Mouse (Mus musculus) hindbrain, embryonic 12.5 days (tissue): ENCODE data around the gene Zfp712. TPM values are rescaled to one million over a fixed set of nuclear protein-coding genes. Genes with fewer than 3 reads are reported as not detected.

Experiments
- ATAC-seq: fragments of 200-750 bp; cut with Nextera tagmentation; 2 replicates; pipeline ENCODE4 v1.8.0; 2017; ENCODE audit warnings: moderate TSS enrichment; ENCODE audit not compliant: low FRiP score
- H3K27ac ChIP-seq: fragments of 300-500 bp; sonication (generic); 2 replicates; pipeline ENCODE4 v1.5.1; 2016; ENCODE audit warnings: mild to moderate bottlenecking
- H3K27me3 ChIP-seq: fragments of 300-500 bp; sonication (generic); 2 replicates; pipeline ENCODE4 v1.6.1; 2016; ENCODE audit warnings: mild to moderate bottlenecking
- H3K36me3 ChIP-seq: fragments of 300-500 bp; sonication (generic); 2 replicates; pipeline ENCODE4 v1.6.1; 2016; ENCODE audit warnings: mild to moderate bottlenecking
- H3K4me1 ChIP-seq: fragments of 300-500 bp; sonication (generic); 2 replicates; pipeline ENCODE4 v1.6.1; 2016
- H3K4me2 ChIP-seq: fragments of 300-500 bp; sonication (generic); replicated peaks from 2 replicates; pipeline ENCODE4 v1.6.1; 2016; ENCODE audit warnings: mild to moderate bottlenecking
- H3K4me3 ChIP-seq: fragments of 300-500 bp; sonication (generic); 2 replicates; pipeline ENCODE4 v1.5.1; 2016; ENCODE audit warnings: mild to moderate bottlenecking
- H3K9ac ChIP-seq: fragments of 300-500 bp; sonication (generic); 2 replicates; pipeline ENCODE4 v1.6.1; 2016; ENCODE audit warnings: mild to moderate bottlenecking, moderate library complexity
- H3K9me3 ChIP-seq: fragments of 300-500 bp; sonication (generic); replicated peaks from 2 replicates; pipeline ENCODE4 v1.6.1; 2016; ENCODE audit warnings: mild to moderate bottlenecking
- WGBS: fragments of 180-500 bp; shearing (Covaris S2); methylation state at CpG from one replicate; pipeline ENCODE4 v1.1.7; 2016; 5-methylcytosine and 5-hydroxymethylcytosine counted together
- polyA plus RNA-seq: library from polyadenylated mRNA; unstranded; fragments of >200 nt; fragmentation: Nextera tagmentation; extraction: Ambion mirVana; gene quantifications from 2 replicates; pipeline ENCODE4 v1.2.1, GENCODE M21; 2016

Zfp712 gene
- polyA plus RNA-seq, 1 experiment from 2014 or later, result 6.2 TPM

GRCm38 (mm10) chr13:67060161-67060785 lies 697 bp downstream of the Zfp712 start:
- Histone ChIP-seq H3K4me3 (peak overlapping the region; percentile 71), H3K27ac (peak overlapping the region; percentile 82; the same call in 1 of the 2 replicates), H3K9ac (peak overlapping the region; percentile 76), H3K36me3 (no peaks in the 10 kb centered on the region), H3K9me3 (no peaks in the 10 kb centered on the region; the same call in 1 of the 2 replicates), H3K4me1 (peaks cover 6% of the 10 kb centered on the region), H3K4me2 (peak overlapping the region; percentile 72), H3K27me3 (no peaks in the 10 kb centered on the region)
- peak; percentile 77 for ATAC-seq
- WGBS, result 3% methylated on average over 12 of the region's 12 CpGs

Other genes starting within 250 kb of the Zfp712 start
- 1.5 and 1.6 TPM in 2 replicates for gene Gm10767, start 156.3 kb downstream of the Zfp712 start, polyA plus RNA-seq
- 7.8 and 8.3 TPM in 2 replicates for gene Zfp708, start 36.8 kb upstream of the Zfp712 start, polyA plus RNA-seq
- 2.2 TPM in 2 replicates for gene Gm28557, start 47.4 kb upstream of the Zfp712 start, polyA plus RNA-seq
- gene Rslcan18, start 55.1 kb upstream of the Zfp712 start, polyA plus RNA-seq, result 0.15 TPM in 1 of 2 replicates, not detected in the other
- 2.4 and 3.4 TPM in 2 replicates for gene Zfp759, start 60.5 kb upstream of the Zfp712 start, polyA plus RNA-seq
- 6.2 and 7.1 TPM in 2 replicates for gene Rsl1, start 112.0 kb upstream of the Zfp712 start, polyA plus RNA-seq
- 1.4 and 1.8 TPM in 2 replicates for gene Zfp455, start 133.3 kb upstream of the Zfp712 start, polyA plus RNA-seq
- 3.8 and 4.6 TPM in 2 replicates for gene Zfp458, start 217.3 kb upstream of the Zfp712 start, polyA plus RNA-seq
- gene Zfp457, start 245.3 kb upstream of the Zfp712 start, polyA plus RNA-seq, result 0.50 and 0.85 TPM in 2 replicates